Mouse (Mus musculus): ENCODE data around the gene Gja3.

GRCm38 (mm10) chr14:57082863-57083262, 25.0 kb upstream of the Gja3 start:
- TF ChIP-seq POLR2A (IDR thresholded peaks at IDR 0.05; ENCODE audit: control insufficient read depth, extremely low read depth, insufficient read depth, low read length, poor library complexity) = no peak
- no peak for TF ChIP-seq CTCF (IDR thresholded peaks at IDR 0.05; ENCODE audit: borderline replicate concordance, control insufficient read depth, extremely low read depth, insufficient read depth, low read length, poor library complexity)

Data from thymus, adult 2 months (tissue).